Mouse (Mus musculus) gastrocnemius, postnatal 10 days (tissue): Measurements from ENCODE around the gene Ralgapa1. TPM values are rescaled to one million over a fixed set of nuclear protein-coding genes. Genes with fewer than 3 reads are reported as not detected.
"Not testable (repeated sequence)": the region's sequence is repeated elsewhere in the genome, so short reads cannot be mapped to it uniquely, and the experiment has no call there.

Source experiments
- DNase-seq: peaks from one replicate; pipeline ENCODE4 v3.0.0; 2021; ENCODE audit warnings: mixed read lengths
- total RNA-seq, 2 experiments: library from RNA; stranded (reverse); gene quantifications; 2 replicates each; pipeline ENCODE4 v1.2.3; 2021

Ralgapa1 gene
- total RNA-seq, 2 experiments from 2014 or later, result 33.2 to 39.5 TPM

GRCm38 (mm10) chr12:55801131-55801530 lies 19.8 kb downstream of the Ralgapa1 start:
- DNase-seq, result no peak

DNA sequence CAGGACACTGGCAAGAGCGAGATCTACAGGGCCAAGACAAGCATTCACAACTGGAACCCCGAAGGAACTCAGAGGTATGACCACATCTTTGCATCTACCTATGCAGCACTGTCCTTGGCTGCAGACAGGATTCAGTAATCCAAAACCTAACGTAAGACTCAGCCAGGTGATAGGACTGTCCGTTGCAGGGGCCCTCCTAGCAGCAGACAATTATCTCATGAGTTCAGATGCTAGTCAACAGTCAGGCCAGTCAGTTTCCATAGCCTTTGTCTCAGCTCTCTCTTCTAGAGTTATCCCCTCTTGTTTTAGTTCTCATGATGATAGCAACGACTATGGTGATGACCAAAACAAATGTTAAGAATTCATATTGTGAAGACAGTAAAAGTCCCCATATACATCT lies 20.8 kb downstream of the Ralgapa1 start:
- DNase-seq, result no peak

DNA sequence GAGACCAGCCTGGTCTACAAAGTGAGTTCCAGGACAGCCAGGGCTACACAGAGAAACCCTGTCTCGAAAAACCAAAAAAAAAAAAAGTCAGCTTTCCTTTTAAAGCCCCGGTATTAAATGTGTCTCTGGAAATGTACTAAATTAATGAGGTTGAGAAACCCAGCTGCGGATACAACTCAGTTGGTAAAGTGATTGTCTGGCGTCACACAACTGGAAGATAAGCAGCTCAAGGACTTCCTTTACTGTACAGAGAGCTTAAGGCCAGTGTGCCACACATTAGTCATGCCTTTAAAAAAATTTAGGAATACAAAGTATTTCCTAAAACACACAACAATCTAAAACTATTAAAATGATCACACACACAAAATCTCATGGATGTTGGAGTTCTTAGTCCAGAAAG lies 22.2 kb downstream of the Ralgapa1 start:
- no peak for DNase-seq

- no peak for DNase-seq
These were observed 23.9 kb downstream of the Ralgapa1 start for GRCm38 (mm10) chr12:55797103-55797502.

GRCm38 (mm10) chr12:55794485-55794884 lies 26.5 kb downstream of the Ralgapa1 start:
- not testable (repeated sequence) for DNase-seq

GRCm38 (mm10) chr12:55785252-55785651 lies 35.7 kb downstream of the Ralgapa1 start:
- DNase-seq, result no peak

- DNase-seq, result no peak
These were observed 38.3 kb downstream of the Ralgapa1 start for GRCm38 (mm10) chr12:55782662-55783061.

- DNase-seq, result peak; percentile 24
These were observed 42.7 kb downstream of the Ralgapa1 start for GRCm38 (mm10) chr12:55778301-55778700.

GRCm38 (mm10) chr12:55777356-55777755 lies 43.6 kb downstream of the Ralgapa1 start:
- DNase-seq, result no peak

DNA sequence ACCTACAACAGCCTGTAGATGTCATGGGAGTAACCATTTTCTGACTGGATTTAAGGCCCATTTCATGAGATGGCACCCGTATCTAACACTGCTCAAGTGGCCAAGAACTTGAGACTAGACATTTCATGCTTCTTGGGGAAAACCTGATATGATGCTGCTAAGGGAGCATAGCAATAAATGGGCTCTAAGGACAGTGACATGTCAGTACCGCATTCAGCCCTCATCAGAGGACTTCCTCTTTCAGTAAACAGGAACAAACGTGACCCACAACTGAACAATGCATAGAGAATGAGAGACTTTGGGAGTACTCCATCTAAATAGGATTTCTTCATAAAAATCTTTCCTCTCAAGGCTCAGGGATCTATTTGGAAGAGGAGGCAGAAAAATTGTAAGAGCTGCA lies 46.7 kb downstream of the Ralgapa1 start:
- DNase-seq, result no peak

- no peak for DNase-seq
These were observed 100.6 kb downstream of the Ralgapa1 start for GRCm38 (mm10) chr12:55720319-55720718.

DNA sequence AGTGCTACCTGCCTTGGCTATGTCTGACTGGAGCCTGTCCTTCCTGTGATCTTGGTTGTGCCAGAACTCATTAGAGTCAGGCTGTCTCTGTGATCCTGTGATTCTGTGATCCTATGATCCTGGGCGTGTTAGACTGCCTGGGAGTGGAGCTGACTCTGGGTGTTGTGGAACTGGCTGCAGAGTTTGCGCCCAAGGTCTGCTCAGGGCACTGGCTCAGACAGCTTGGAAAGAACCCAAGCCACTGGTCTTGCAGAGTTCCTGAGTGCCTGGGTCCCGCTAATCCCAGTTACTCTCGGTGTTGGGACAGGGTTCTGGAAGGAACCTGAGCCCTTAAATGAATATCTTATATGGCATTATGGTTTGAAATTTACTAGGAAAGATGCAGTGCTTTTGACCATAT lies 115.1 kb downstream of the Ralgapa1 start:
- DNase-seq, result no peak

- no peak for DNase-seq
These were observed 154.3 kb downstream of the Ralgapa1 start for GRCm38 (mm10) chr12:55666699-55667098.

DNA sequence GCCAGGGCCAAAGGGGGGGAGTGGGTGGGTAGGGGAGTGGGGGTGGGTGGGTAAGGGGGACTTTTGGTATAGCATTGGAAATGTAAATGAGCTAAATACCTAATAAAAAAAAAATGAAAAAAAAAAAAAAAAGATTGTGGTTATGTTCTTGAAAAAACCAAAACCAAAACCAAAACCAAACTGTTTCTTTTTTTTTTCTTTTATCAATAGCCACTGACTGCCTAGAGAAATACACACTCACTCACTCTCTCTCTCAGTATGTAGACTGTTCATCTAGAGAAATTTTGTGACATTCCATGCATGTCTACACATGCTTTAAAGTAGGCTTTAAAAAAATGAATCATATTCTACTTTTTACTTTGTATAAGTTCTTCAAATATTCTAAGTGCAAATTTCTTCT lies 157.8 kb downstream of the Ralgapa1 start:
- not testable (repeated sequence) for DNase-seq

DNA sequence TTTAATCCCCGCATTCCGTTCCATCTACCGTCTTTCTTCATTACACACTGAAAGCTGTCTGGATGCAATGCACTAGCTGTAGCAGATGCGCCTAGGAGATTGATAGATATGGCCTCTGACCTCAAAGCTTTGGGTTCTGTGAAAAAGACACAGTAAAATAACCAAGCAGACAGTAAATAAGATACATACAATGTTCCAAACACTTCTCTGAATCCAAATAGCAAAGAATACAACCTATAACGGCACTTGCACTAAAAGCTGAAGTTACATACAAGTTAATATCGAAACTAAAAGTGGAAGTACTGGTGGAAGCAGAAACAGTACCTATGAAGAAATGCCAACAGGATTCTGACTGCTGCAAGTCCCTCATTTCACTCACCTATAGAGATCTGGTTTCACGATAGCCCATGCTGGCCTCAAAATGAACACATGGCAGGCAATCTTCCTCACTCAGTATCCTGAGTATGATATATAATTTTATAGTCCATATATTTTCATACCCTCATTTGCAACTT lies 172.9 kb downstream of the Ralgapa1 start:
- no peak for DNase-seq

DNA sequence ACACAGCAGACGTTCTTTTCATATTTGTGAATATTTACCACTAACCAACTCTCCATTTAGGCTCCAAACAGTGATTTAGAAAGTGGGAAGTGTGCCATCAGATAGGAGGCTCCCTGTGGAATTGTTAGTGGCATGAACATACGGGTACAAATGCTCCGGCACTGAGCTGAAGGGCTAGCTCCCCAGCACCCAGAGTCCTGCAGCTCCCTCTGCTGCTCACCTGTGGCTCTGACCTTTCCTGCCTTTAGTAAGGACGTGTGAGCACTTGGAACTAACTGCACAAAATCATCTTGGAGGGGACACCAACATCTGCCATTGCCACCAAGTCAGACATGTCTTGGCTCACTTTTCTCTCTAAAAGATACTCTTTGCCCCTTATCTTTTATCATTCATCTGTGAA lies 194.3 kb downstream of the Ralgapa1 start:
- DNase-seq, result no peak

DNA sequence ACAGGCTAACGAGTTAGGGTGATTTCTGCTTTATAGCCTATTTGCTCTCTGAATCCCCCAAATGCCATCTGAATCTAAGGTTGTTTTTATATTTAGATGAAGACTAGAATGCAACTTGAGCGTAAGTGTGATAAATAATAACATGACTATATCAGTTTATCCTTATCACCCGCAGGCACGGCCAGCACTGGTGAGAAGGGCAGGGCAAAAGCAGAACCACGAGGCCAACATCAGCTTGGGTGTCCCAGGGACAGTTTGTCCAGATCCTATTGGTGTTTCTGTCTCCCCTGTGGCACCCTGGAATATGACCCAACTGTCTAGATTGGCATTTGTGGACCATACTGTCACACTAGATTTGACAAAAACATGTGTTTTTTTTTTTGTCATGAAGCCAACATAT lies 197.7 kb downstream of the Ralgapa1 start:
- DNase-seq, result no peak

DNA sequence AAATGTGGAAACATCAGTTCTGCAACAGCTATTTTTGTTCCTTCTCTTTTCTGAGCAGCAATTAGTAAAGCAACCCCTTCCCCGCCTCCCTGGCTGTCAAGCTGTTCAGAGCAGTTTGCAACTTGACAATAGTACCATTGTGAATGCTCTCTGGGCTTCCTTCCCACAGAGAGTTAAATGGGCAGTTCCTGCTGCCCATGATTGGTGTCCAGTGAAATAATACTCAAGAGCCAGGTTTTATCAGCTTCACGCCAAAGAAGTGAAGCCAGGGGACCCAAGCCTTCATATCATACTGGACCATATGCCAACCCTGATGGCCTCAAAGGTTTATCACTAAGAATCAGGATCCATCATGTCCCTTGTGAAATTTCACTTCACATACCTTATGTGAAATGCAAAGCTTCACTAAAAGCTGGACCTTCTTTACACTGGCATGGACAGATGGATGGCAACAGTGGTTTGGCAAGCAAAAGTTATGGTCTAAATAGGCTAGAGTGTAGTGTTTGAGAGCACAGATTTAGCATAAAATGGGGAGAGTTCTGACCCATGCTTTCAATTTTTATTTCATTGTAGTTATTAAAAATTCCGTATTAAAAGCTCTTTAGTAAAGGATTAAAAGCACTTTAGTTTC lies 198.2 kb downstream of the Ralgapa1 start:
- no peak for DNase-seq

GRCm38 (mm10) chr12:55620321-55620720 lies 200.6 kb downstream of the Ralgapa1 start:
- DNase-seq, result no peak

DNA sequence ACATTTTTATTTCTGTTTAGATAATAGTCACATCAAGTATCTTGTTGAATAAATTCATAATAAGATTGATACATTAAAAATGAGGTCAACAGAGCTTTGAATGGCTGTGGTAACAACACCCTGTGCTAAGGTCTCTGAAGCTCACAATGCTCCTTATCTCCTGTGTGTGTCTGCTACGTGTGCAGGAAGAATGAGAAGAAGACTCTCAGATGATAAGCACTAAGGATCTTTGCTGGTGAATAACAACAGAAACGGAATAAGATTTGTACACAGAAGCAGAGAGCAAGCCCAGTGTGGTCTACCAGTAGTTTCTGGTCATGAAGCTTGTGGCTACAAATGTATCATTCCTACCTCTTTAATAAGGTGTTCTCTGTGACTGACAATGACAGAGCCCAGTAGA lies 210.2 kb downstream of the Ralgapa1 start:
- DNase-seq, result no peak

DNA sequence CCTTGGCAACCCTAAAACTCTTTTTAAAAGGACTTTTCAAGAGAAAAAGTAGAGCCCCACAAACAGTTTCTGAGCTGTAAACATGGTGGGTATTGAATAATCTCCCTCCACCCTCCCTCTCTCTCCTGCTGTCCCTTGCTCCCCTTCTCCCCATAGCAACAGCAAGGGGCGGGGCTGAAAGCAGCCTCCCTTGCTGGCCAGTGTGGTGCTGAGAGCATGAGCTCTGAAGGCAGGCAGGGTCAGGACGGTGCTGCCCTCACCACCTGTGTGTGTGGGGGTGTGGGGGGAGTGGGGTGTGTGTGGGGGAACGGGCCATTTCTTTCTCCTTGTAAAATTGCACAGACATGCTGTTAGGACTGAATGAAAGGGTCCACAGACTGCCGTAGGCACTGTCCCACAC lies 213.1 kb downstream of the Ralgapa1 start:
- no peak for DNase-seq

- no peak for DNase-seq
These were observed 216.6 kb downstream of the Ralgapa1 start for GRCm38 (mm10) chr12:55604411-55604810.

- DNase-seq, result no peak
These were observed 220.4 kb downstream of the Ralgapa1 start for GRCm38 (mm10) chr12:55600503-55600994.
